Mouse (Mus musculus) heart, embryonic 16.5 days (tissue): ENCODE measurements around the gene Adgrf4. TPM values are rescaled to one million over a fixed set of nuclear protein-coding genes. Genes with fewer than 3 reads are reported as not detected.

Experiments
- ATAC-seq: fragments of 200-750 bp; cut with Nextera tagmentation; replicated peaks from 2 replicates; pipeline ENCODE4 v1.8.0; 2017; ENCODE audit warnings: moderate number of reproducible peaks; ENCODE audit not compliant: insufficient read depth, low FRiP score; ENCODE audit errors: extremely low read depth
- H3K27ac ChIP-seq: fragments of 300-500 bp; sonication (generic); 2 replicates; pipeline ENCODE4 v1.5.1; 2014; ENCODE audit warnings: mild to moderate bottlenecking, low read length, control low read depth, moderate library complexity
- H3K27me3 ChIP-seq: fragments of 300-500 bp; sonication (generic); 2 replicates; pipeline ENCODE4 v1.6.1; 2014; ENCODE audit warnings: low read length, mixed read lengths; ENCODE audit not compliant: control insufficient read depth, insufficient read depth
- H3K36me3 ChIP-seq: fragments of 300-500 bp; sonication (generic); 2 replicates; pipeline ENCODE4 v1.6.1; 2014; ENCODE audit not compliant: control insufficient read depth, insufficient read depth
- H3K4me1 ChIP-seq: fragments of 300-500 bp; sonication (generic); 2 replicates; pipeline ENCODE4 v1.6.1; 2014; ENCODE audit warnings: low read length, mixed read lengths; ENCODE audit not compliant: control insufficient read depth, insufficient read depth
- H3K4me2 ChIP-seq: fragments of 300-500 bp; sonication (generic); 2 replicates; pipeline ENCODE4 v1.6.1; 2014; ENCODE audit warnings: low read depth, mild to moderate bottlenecking, control low read depth, low read length
- H3K4me3 ChIP-seq: fragments of 300-500 bp; sonication (generic); 2 replicates; pipeline ENCODE4 v1.5.1; 2014; ENCODE audit warnings: mild to moderate bottlenecking, control low read depth, low read length
- H3K9ac ChIP-seq: fragments of 300-500 bp; sonication (generic); 2 replicates; pipeline ENCODE4 v1.6.1; 2014; ENCODE audit warnings: low read length, control low read depth
- H3K9me3 ChIP-seq: fragments of 300-500 bp; sonication (generic); replicated peaks from 2 replicates; pipeline ENCODE4 v1.6.1; 2016; ENCODE audit warnings: low read length; ENCODE audit not compliant: control insufficient read depth
- WGBS: fragments of 180-500 bp; shearing (Covaris S2); extraction: QIAGEN DNeasy Blood & Tissue Kit; methylation state at CpG from one replicate; pipeline ENCODE4 v1.1.7; 2014; 5-methylcytosine and 5-hydroxymethylcytosine counted together
- polyA plus RNA-seq: library from polyadenylated mRNA; unstranded; fragments of >200 nt; fragmentation: Nextera tagmentation; extraction: Ambion mirVana; gene quantifications from 2 replicates; pipeline ENCODE4 v1.2.1, GENCODE M21; 2015

The Adgrf4 gene
- polyA plus RNA-seq: not detected in 2 replicates

GRCm38 (mm10) chr17:42692136-42692535 lies at the start of gene Adgrf4:
TSS of gene Adgrf4 (minus strand) at chr17:42692284.
- 63% methylated on average over 10 of the region's 10 CpGs for WGBS
- H3K4me1 ChIP-seq: no peaks in the 10 kb centered on the region
- no peaks in the 10 kb centered on the region for H3K36me3 ChIP-seq
- no peak for ATAC-seq
- no peak within 1 kb of the TSS for H3K27ac ChIP-seq
- no peak within 1 kb of the TSS for H3K4me3 ChIP-seq
- no peak within 1 kb of the TSS for H3K4me2 ChIP-seq
- H3K9ac ChIP-seq: no peak within 1 kb of the TSS
- H3K9me3 ChIP-seq: no peaks in the 10 kb centered on the region
- no peaks in the 10 kb centered on the region for H3K27me3 ChIP-seq

- ATAC-seq: peak; percentile 28; the same call in 1 of the 2 replicates
- WGBS: 14% methylated on average over 7 of the region's 7 CpGs
- H3K4me3 ChIP-seq: no peak within 1 kb of the TSS
- H3K27ac ChIP-seq: no peak within 1 kb of the TSS
- no peaks in the 10 kb centered on the region for H3K36me3 ChIP-seq
- H3K27me3 ChIP-seq: no peaks in the 10 kb centered on the region
- H3K9ac ChIP-seq: no peak within 1 kb of the TSS
- peak within 1 kb of the TSS; percentile 42 for H3K4me2 ChIP-seq
- peaks cover 6% of the 10 kb centered on the region for H3K4me1 ChIP-seq
- no peaks in the 10 kb centered on the region for H3K9me3 ChIP-seq
Measured at GRCm38 (mm10) chr17:42741801-42742217, 49.7 kb upstream of the Adgrf4 start, which contains the start of gene Adgrf2. TSS of gene Adgrf2 (minus strand) at chr17:42742179.

- Histone ChIP-seq H3K4me2 (no peak overlapping the region), H3K27ac (no peak overlapping the region), H3K4me1 (peaks cover 6% of the 10 kb centered on the region), H3K9me3 (no peaks in the 10 kb centered on the region), H3K4me3 (no peak overlapping the region), H3K9ac (no peak overlapping the region), H3K36me3 (no peaks in the 10 kb centered on the region), H3K27me3 (no peaks in the 10 kb centered on the region)
- ATAC-seq: no peak
- WGBS: 79% methylated on average over 6 of the region's 6 CpGs
Measured at GRCm38 (mm10) chr17:42738794-42739193, 46.7 kb upstream of the Adgrf4 start.

GRCm38 (mm10) chr17:42717161-42717560 lies 25.1 kb upstream of the Adgrf4 start:
- Histone ChIP-seq H3K4me2 (no peak overlapping the region), H3K9ac (no peak overlapping the region), H3K27me3 (no peaks in the 10 kb centered on the region), H3K4me3 (no peak overlapping the region), H3K36me3 (no peaks in the 10 kb centered on the region), H3K27ac (no peak overlapping the region), H3K4me1 (no peaks in the 10 kb centered on the region), H3K9me3 (no peaks in the 10 kb centered on the region)
- ATAC-seq: no peak
- 47% methylated on average over 3 of the region's 3 CpGs for WGBS

- H3K9ac ChIP-seq: no peak overlapping the region
- 84% methylated on average over 7 of the region's 7 CpGs for WGBS
- H3K4me1 ChIP-seq: no peaks in the 10 kb centered on the region
- no peaks in the 10 kb centered on the region for H3K27me3 ChIP-seq
- H3K4me3 ChIP-seq: no peak overlapping the region
- no peak overlapping the region for H3K27ac ChIP-seq
- no peak overlapping the region for H3K4me2 ChIP-seq
- no peaks in the 10 kb centered on the region for H3K9me3 ChIP-seq
- no peaks in the 10 kb centered on the region for H3K36me3 ChIP-seq
- no peak for ATAC-seq
Measured at GRCm38 (mm10) chr17:42714991-42715390, 22.9 kb upstream of the Adgrf4 start.

- no peaks in the 10 kb centered on the region for H3K36me3 ChIP-seq
- no peak overlapping the region for H3K9ac ChIP-seq
- no peaks in the 10 kb centered on the region for H3K4me1 ChIP-seq
- no peak overlapping the region for H3K27ac ChIP-seq
- H3K4me3 ChIP-seq: no peak overlapping the region
- no peak overlapping the region for H3K4me2 ChIP-seq
- no peak for ATAC-seq
- 80% methylated on average over 7 of the region's 7 CpGs for WGBS
- H3K9me3 ChIP-seq: no peaks in the 10 kb centered on the region
- no peaks in the 10 kb centered on the region for H3K27me3 ChIP-seq
Measured at GRCm38 (mm10) chr17:42710717-42711116, 18.6 kb upstream of the Adgrf4 start.

GRCm38 (mm10) chr17:42705611-42706010 lies 13.5 kb upstream of the Adgrf4 start:
- WGBS: 77% methylated on average over 4 of the region's 4 CpGs
- no peaks in the 10 kb centered on the region for H3K4me1 ChIP-seq
- H3K36me3 ChIP-seq: no peaks in the 10 kb centered on the region
- H3K9me3 ChIP-seq: no peaks in the 10 kb centered on the region
- ATAC-seq: no peak
- no peak overlapping the region for H3K4me2 ChIP-seq
- no peaks in the 10 kb centered on the region for H3K27me3 ChIP-seq
- H3K27ac ChIP-seq: no peak overlapping the region
- H3K4me3 ChIP-seq: no peak overlapping the region
- H3K9ac ChIP-seq: no peak overlapping the region

GRCm38 (mm10) chr17:42702198-42702597 lies 10.1 kb upstream of the Adgrf4 start:
- H3K4me2 ChIP-seq: no peak overlapping the region
- H3K9me3 ChIP-seq: no peaks in the 10 kb centered on the region
- no peaks in the 10 kb centered on the region for H3K36me3 ChIP-seq
- no peak overlapping the region for H3K4me3 ChIP-seq
- H3K27me3 ChIP-seq: no peaks in the 10 kb centered on the region
- no peak overlapping the region for H3K27ac ChIP-seq
- ATAC-seq: no peak
- H3K4me1 ChIP-seq: no peaks in the 10 kb centered on the region
- WGBS: 83% methylated on average over 9 of the region's 9 CpGs
- H3K9ac ChIP-seq: no peak overlapping the region

GRCm38 (mm10) chr17:42694730-42695129 lies 2.6 kb upstream of the Adgrf4 start:
- Histone ChIP-seq H3K4me2 (no peak overlapping the region), H3K9me3 (no peaks in the 10 kb centered on the region), H3K36me3 (no peaks in the 10 kb centered on the region), H3K27me3 (no peaks in the 10 kb centered on the region), H3K9ac (no peak overlapping the region), H3K4me1 (no peaks in the 10 kb centered on the region), H3K4me3 (no peak overlapping the region), H3K27ac (no peak overlapping the region)
- 69% methylated on average over 4 of the region's 4 CpGs for WGBS
- no peak for ATAC-seq
